Mouse (Mus musculus) megakaryocyte, adult 5-6 weeks (primary cell): ENCODE results near the gene Rrbp1. TPM values are rescaled to one million over a fixed set of nuclear protein-coding genes. Genes with fewer than 3 reads are reported as not detected.

Experiments
- ATAC-seq: 2 replicates; pipeline ENCODE4 v1.8.0; 2016; ENCODE audit warnings: mild to moderate bottlenecking, inconsistent platforms; ENCODE audit not compliant: poor library complexity, severe bottlenecking
- total RNA-seq, 2 experiments: library from RNA; stranded (forward) in 1 of 2; stranded (reverse) in 1 of 2; fragments of 153-499, 151-499 nt in 1 of 2; fragments of 221-1000, 200-1000 nt in 1 of 2; gene quantifications; 2 replicates each; pipeline versions ENCODE4 v1.2.3 to v1.2.4; 2015 to 2017

Rrbp1 gene
- total RNA-seq, 2 experiments from 2014 or later: 173 to 215 TPM

GRCm38 (mm10) chr2:144006686-144007085, 4.4 kb downstream of the Rrbp1 start:
- ATAC-seq: no peak

GRCm38 (mm10) chr2:144005166-144005955, 5.7 kb downstream of the Rrbp1 start:
- ATAC-seq: no peak

GRCm38 (mm10) chr2:144003544-144003943, 7.5 kb downstream of the Rrbp1 start:
- ATAC-seq: no peak

- ATAC-seq: no peak
These were observed 8.7 kb downstream of the Rrbp1 start for GRCm38 (mm10) chr2:144002229-144002984.

GRCm38 (mm10) chr2:143992977-143993376, 18.1 kb downstream of the Rrbp1 start:
- ATAC-seq: no peak

- ATAC-seq: no peak
These were observed 18.9 kb downstream of the Rrbp1 start for GRCm38 (mm10) chr2:143991964-143992672.

GRCm38 (mm10) chr2:143990997-143991396, 20.1 kb downstream of the Rrbp1 start:
- ATAC-seq: peak; percentile 71

- no peak for ATAC-seq
These were observed 23.0 kb downstream of the Rrbp1 start for GRCm38 (mm10) chr2:143988016-143988415.

- ATAC-seq: no peak
These were observed 23.6 kb downstream of the Rrbp1 start for GRCm38 (mm10) chr2:143987485-143987884.

GRCm38 (mm10) chr2:143983482-143983881, 27.6 kb downstream of the Rrbp1 start:
- ATAC-seq: no peak

GRCm38 (mm10) chr2:143982901-143983300, 28.2 kb downstream of the Rrbp1 start:
- ATAC-seq: no peak

GRCm38 (mm10) chr2:143982152-143982551, 28.9 kb downstream of the Rrbp1 start:
- ATAC-seq: no peak

GRCm38 (mm10) chr2:143980781-143981398, 30.2 kb downstream of the Rrbp1 start:
- peak; percentile 58 for ATAC-seq

GRCm38 (mm10) chr2:143978444-143979147, 32.5 kb downstream of the Rrbp1 start:
- peak; percentile 79 for ATAC-seq

GRCm38 (mm10) chr2:143975146-143975649, 35.9 kb downstream of the Rrbp1 start:
- ATAC-seq: no peak; the same call in 1 of the 2 replicates

GRCm38 (mm10) chr2:143973161-143973560, 37.9 kb downstream of the Rrbp1 start:
- no peak for ATAC-seq

- ATAC-seq: no peak
These were observed 39.2 kb downstream of the Rrbp1 start for GRCm38 (mm10) chr2:143971887-143972286.

- ATAC-seq: no peak
These were observed 40.2 kb downstream of the Rrbp1 start for GRCm38 (mm10) chr2:143970841-143971240.

GRCm38 (mm10) chr2:143969260-143969659, 41.8 kb downstream of the Rrbp1 start:
- no peak for ATAC-seq

- ATAC-seq: no peak
These were observed 47.7 kb downstream of the Rrbp1 start for GRCm38 (mm10) chr2:143963318-143963717.
